Mouse (Mus musculus) megakaryocyte, embryonic 14.5 days (primary cell): Measurements from ENCODE around the gene Wdtc1.

Source experiments
- FLI1 ChIP-seq: IDR thresholded peaks from 2 replicates; pipeline ENCODE4 v1.6.1; 2012; ENCODE audit warnings: low read length, inconsistent platforms, mixed read lengths
- GATA1 ChIP-seq: IDR thresholded peaks from 3 replicates; pipeline ENCODE4 v1.6.1; 2012; ENCODE audit warnings: mixed read lengths, low read length, inconsistent platforms, borderline replicate concordance

GRCm38 (mm10) chr4:133390042-133390441 lies 36.8 kb upstream of the Wdtc1 start:
- no peak for TF ChIP-seq GATA1
- no peak for TF ChIP-seq FLI1
